Mouse (Mus musculus): ENCODE results near the gene Il12rb1. TPM values are rescaled to one million over a fixed set of nuclear protein-coding genes. Genes with fewer than 3 reads are reported as not detected.

Gene Il12rb1
- polyA plus RNA-seq, 1 experiment from 2014 or later: 0.22 TPM

GRCm38 (mm10) chr8:70853863-70854262 lies 45.6 kb downstream of the Il12rb1 start:
- ATAC-seq (ENCODE audit: insufficient read depth): no peak
- H3K4me2 ChIP-seq: no peak overlapping the region
- H3K36me3 ChIP-seq (replicated peaks): no peaks in the 10 kb centered on the region
- peaks cover 54% of the 10 kb centered on the region for H3K27me3 ChIP-seq
- no peak overlapping the region for H3K9ac ChIP-seq
- WGBS (ENCODE audit: insufficient replicate concordance): 30% methylated on average over 2 of the region's 2 CpGs
- no peaks in the 10 kb centered on the region for H3K9me3 ChIP-seq (replicated peaks)
- H3K4me1 ChIP-seq (replicated peaks): peaks cover 39% of the 10 kb centered on the region
- H3K27ac ChIP-seq (replicated peaks): no peak overlapping the region
- H3K4me3 ChIP-seq (replicated peaks): no peak overlapping the region

DNA sequence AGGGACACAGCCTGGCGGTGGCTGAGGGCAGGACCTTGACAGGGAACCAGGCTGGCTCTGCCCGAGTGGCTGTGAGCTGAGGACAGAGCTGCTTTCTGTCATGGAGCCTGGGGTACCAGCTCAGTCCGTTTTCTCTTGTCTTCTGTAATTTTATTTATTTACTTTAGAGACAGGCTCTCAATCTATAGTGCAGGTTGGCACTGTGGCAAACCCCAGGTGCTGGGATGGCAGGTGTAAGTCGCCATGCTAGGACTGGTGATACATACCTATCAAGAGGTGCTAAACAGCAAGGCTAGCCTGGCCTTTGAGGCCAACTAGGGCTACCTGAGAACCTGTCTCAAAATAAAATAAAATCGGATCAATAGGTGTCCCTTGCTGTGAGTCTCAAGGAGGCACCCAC lies 47.8 kb downstream of the Il12rb1 start:
- no peak overlapping the region for H3K4me3 ChIP-seq (replicated peaks)
- 55% methylated on average over 5 of the region's 5 CpGs for WGBS (ENCODE audit: insufficient replicate concordance)
- peak overlapping the region; percentile 86; the same call in 1 of the 2 replicates for H3K4me2 ChIP-seq
- H3K4me1 ChIP-seq (replicated peaks): peaks cover 43% of the 10 kb centered on the region
- H3K9me3 ChIP-seq (replicated peaks): no peaks in the 10 kb centered on the region
- no peaks in the 10 kb centered on the region for H3K36me3 ChIP-seq (replicated peaks)
- H3K9ac ChIP-seq: no peak overlapping the region
- no peak overlapping the region for H3K27ac ChIP-seq (replicated peaks)
- H3K27me3 ChIP-seq: peaks cover 68% of the 10 kb centered on the region
- ATAC-seq (ENCODE audit: insufficient read depth): no peak

DNA sequence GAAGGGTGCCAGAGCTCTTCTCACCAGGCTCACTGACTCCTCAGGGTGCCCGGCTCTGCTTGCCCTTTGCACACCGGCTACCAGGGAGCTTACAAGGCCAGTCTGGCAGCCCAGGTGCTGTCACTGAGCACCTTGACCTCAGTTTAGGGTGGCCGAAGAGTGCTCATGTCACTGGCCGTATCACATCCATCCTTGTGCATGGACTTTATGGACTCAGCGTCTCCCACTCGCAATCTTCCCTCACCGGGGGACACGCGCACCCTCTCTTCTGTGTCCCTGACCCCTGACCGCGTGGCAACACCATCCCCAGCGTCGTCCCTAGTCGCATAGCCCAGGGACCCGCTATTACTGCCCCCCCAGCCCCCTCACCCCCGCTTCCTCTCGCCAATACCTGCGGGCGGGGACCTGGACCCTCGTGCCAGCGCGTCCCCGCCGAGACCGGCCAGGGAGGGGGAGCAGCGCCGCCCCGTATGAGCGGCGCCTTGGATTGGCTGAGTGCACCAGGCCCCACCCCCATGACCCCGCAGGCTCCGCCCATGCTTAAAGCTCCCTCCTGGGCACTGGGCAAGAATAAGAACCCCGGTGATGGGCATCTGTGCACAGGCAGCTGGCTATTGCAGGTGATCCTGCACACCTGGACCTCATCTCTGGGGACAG lies 48.4 kb downstream of the Il12rb1 start:
- Histone ChIP-seq H3K4me1 (replicated peaks) (peaks cover 36% of the 10 kb centered on the region), H3K27ac (replicated peaks) (no peak overlapping the region), H3K9me3 (replicated peaks) (no peaks in the 10 kb centered on the region), H3K36me3 (replicated peaks) (no peaks in the 10 kb centered on the region), H3K27me3 (peaks cover 74% of the 10 kb centered on the region), H3K9ac (peak overlapping the region; percentile 35; the same call in 1 of the 2 replicates), H3K4me3 (replicated peaks) (peak overlapping the region; percentile 53), H3K4me2 (peak overlapping the region; percentile 86)
- 7% methylated on average over 29 of the region's 33 CpGs for WGBS (ENCODE audit: insufficient replicate concordance)
- ATAC-seq (ENCODE audit: insufficient read depth): peak; percentile 65; the same call in 1 of the 2 replicates

DNA sequence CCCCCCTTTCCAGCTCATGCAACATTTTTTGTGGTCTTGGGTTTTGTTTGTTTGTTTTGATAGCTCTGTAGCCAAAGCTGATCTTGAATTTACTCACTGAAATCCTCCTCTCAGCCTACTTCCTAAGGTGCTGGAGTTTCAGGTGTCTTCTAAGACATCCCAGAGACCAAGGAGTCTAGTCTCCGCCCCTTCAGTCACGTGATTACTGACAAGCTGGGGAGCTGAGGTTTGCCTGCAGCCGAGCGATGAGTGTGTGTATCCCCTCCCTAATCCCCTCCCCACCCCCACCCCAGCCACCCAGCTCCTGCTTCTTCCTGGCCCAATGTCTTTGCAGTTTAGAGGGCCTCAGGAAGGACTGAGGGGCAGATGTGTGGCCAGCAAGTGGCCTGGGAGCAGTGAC lies 49.3 kb downstream of the Il12rb1 start:
- Histone ChIP-seq H3K27me3 (peaks cover 79% of the 10 kb centered on the region), H3K4me3 (replicated peaks) (no peak overlapping the region), H3K4me1 (replicated peaks) (peaks cover 35% of the 10 kb centered on the region), H3K9me3 (replicated peaks) (no peaks in the 10 kb centered on the region), H3K9ac (no peak overlapping the region), H3K36me3 (replicated peaks) (no peaks in the 10 kb centered on the region), H3K4me2 (no peak overlapping the region), H3K27ac (replicated peaks) (no peak overlapping the region)
- no peak for ATAC-seq (ENCODE audit: insufficient read depth)
- WGBS (ENCODE audit: insufficient replicate concordance): 29% methylated on average over 4 of the region's 4 CpGs

DNA sequence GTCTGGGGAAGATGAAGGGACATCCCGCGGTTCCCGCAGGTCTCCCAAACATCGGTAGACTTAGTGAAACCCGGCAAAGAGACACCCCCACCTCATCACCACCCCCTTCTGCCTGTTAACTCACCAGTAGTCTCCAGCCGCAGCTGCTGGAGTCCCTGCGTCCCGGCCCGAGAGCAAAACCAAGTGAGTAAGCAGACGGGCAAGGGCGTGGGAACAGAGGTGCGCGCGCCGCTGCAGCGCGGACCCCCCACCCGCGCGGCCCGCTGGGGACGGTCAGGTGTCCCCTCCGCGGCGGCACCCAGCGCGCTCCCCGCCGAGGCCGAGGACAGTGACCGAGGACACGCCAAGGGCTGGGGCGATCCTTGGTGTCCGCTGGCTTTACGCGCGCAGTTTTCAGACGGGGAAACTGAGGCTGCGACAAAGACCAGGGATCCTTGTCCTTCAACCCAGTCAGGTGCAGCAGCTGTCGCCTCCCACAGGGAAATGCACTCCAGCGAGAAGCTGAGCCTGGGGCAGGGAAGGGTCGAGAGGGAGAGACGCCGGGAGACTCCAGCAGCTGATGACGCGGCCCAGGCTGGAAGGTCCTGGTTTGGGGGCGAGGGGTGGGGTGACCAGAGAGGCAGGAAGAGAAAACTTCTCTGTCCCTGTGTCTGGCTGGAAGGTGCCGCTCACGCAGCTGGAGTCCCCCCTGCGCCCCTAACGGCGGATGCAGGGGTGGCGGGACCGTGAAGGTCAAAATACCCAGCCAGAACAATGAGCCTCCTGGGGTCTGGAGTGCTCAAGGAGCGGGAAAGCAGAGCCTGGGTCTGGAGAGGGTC lies 54.8 kb downstream of the Il12rb1 start, which contains the start of gene Kcnn1:
Gene Kcnn1 (minus strand): TSS at position 435 of the 818 bp plus-strand sequence.
- ATAC-seq (ENCODE audit: insufficient read depth): no peak
- WGBS (ENCODE audit: insufficient replicate concordance): 2% methylated on average over 55 of the region's 55 CpGs
- peaks cover 3% of the 10 kb centered on the region for H3K36me3 ChIP-seq (replicated peaks)
- peak within 1 kb of the TSS; percentile 73 for H3K4me3 ChIP-seq (replicated peaks)
- H3K27me3 ChIP-seq: peaks cover 68% of the 10 kb centered on the region
- no peak within 1 kb of the TSS; the same call in 1 of the 2 replicates for H3K9ac ChIP-seq
- H3K9me3 ChIP-seq (replicated peaks): no peaks in the 10 kb centered on the region
- no peak within 1 kb of the TSS for H3K27ac ChIP-seq (replicated peaks)
- H3K4me1 ChIP-seq (replicated peaks): peaks cover 70% of the 10 kb centered on the region
- H3K4me2 ChIP-seq: peak within 1 kb of the TSS; percentile 82

GRCm38 (mm10) chr8:70863956-70864711 lies 55.9 kb downstream of the Il12rb1 start:
- WGBS (ENCODE audit: insufficient replicate concordance): 1% methylated on average over 46 of the region's 46 CpGs
- H3K9ac ChIP-seq: no peak overlapping the region; the same call in 1 of the 2 replicates
- no peaks in the 10 kb centered on the region for H3K9me3 ChIP-seq (replicated peaks)
- no peak overlapping the region for H3K27ac ChIP-seq (replicated peaks)
- no peak for ATAC-seq (ENCODE audit: insufficient read depth)
- peaks cover 63% of the 10 kb centered on the region for H3K27me3 ChIP-seq
- H3K36me3 ChIP-seq (replicated peaks): peaks cover 5% of the 10 kb centered on the region
- H3K4me3 ChIP-seq (replicated peaks): peak overlapping the region; percentile 73
- H3K4me2 ChIP-seq: peak overlapping the region; percentile 82
- peaks cover 71% of the 10 kb centered on the region for H3K4me1 ChIP-seq (replicated peaks)

DNA sequence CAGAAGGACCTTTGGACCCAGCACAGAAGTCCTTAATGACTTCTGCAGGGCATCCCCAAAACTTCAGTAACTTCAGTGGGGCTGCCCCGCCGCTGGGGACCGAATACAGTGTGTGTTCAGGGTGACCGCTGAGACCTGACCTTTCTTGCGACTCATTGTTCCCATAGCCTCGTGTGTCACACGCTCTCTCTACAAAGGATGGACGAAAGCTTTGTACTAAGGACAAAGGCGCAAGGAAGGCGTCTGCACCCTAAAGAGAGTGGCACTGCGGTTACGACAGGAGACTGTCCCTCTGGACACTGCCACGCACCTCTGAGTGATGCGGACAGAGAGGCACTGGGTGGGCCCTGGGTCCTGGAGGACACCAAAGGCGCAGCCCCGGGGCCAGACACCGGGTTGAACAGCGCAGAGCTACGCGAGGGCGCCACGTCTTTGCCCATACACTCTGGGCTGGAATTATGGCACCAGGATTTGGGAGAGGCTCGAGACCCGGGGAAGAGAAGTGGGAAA lies 56.5 kb downstream of the Il12rb1 start:
- no peak for ATAC-seq (ENCODE audit: insufficient read depth)
- no peak overlapping the region for H3K27ac ChIP-seq (replicated peaks)

DNA sequence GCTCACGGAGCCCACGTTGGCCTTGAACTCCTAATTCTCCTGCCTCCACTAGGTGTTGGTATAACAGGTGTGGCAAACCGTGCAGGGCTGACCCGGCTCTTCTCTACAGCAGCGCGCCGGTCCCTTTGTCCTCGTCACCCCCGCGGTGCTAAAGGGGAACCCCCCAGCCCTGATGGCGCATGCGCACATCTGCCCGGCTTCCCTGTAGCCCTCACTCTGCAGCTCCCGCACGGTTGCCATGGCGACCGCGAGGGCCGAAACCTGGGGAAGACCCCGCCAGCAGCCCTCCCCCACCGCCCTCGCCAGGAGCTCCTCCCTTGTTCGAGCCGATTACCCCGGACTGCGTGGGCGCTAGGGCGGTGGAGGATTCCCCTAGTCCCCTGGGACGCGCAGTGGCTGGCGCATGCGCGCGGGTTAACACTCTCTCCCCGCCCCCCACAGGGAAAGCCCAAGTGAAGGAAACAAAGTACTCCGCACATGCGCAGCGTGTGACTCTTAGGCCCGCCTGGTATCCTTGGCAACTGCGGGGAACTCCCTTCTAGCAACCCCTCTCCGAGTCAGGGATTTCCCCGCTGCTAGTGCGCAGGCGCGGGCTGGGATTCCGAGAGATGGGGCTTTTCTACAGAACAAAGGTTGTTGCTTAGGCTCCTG lies 57.2 kb downstream of the Il12rb1 start:
- Histone ChIP-seq H3K4me2 (peak overlapping the region; percentile 82), H3K9me3 (replicated peaks) (no peaks in the 10 kb centered on the region), H3K9ac (peak overlapping the region; percentile 67), H3K4me3 (replicated peaks) (peak overlapping the region; percentile 73), H3K27me3 (peaks cover 49% of the 10 kb centered on the region), H3K27ac (replicated peaks) (peak overlapping the region; percentile 83), H3K36me3 (replicated peaks) (peaks cover 5% of the 10 kb centered on the region), H3K4me1 (replicated peaks) (peaks cover 75% of the 10 kb centered on the region)
- WGBS (ENCODE audit: insufficient replicate concordance): under 1% methylated on average over 46 of the region's 46 CpGs
- ATAC-seq (ENCODE audit: insufficient read depth): peak; percentile 89

More for the DNA sequence above, 56.5 kb downstream of the Il12rb1 start:
- WGBS (ENCODE audit: insufficient replicate concordance): 2% methylated on average over 24 of the region's 24 CpGs
- H3K9me3 ChIP-seq (replicated peaks): no peaks in the 10 kb centered on the region
- H3K27me3 ChIP-seq: peaks cover 56% of the 10 kb centered on the region
- H3K4me1 ChIP-seq (replicated peaks): peaks cover 72% of the 10 kb centered on the region
- peak overlapping the region; percentile 82 for H3K4me2 ChIP-seq
- peak overlapping the region; percentile 67 for H3K9ac ChIP-seq
- H3K36me3 ChIP-seq (replicated peaks): peaks cover 5% of the 10 kb centered on the region
- peak overlapping the region; percentile 73 for H3K4me3 ChIP-seq (replicated peaks)

GRCm38 (mm10) chr8:70866001-70866520 lies 57.8 kb downstream of the Il12rb1 start:
- Histone ChIP-seq H3K4me1 (replicated peaks) (peaks cover 77% of the 10 kb centered on the region), H3K27me3 (peaks cover 44% of the 10 kb centered on the region), H3K4me2 (peak overlapping the region; percentile 82), H3K36me3 (replicated peaks) (peaks cover 5% of the 10 kb centered on the region), H3K9me3 (replicated peaks) (no peaks in the 10 kb centered on the region), H3K4me3 (replicated peaks) (peak overlapping the region; percentile 73), H3K27ac (replicated peaks) (peak overlapping the region; percentile 83), H3K9ac (peak overlapping the region; percentile 16; the same call in 1 of the 2 replicates)
- WGBS (ENCODE audit: insufficient replicate concordance): 10% methylated on average over 12 of the region's 12 CpGs
- 0 out of 2 replicates have a peak, but pooled peaks have one; percentile 6 for ATAC-seq (ENCODE audit: insufficient read depth)

DNA sequence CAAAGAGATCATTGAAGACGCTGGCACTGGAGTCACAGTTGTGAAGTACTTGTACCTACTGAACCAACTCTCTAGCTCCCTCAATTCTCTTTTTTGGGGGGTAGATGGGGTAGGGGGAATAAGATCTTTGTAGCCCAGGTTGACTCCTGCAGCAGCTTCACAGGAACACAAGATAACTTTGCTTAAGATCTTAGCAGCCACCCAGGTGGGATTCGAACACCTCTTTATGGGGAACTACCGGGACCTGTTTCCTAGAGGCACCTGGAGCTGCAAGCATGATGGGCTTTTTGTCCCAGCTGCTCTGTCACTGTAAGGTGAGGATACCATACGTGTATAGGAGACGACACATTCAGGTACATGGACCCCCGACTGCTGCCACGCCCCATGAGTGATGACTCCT lies 58.3 kb downstream of the Il12rb1 start:
- no peak overlapping the region; the same call in 1 of the 2 replicates for H3K4me3 ChIP-seq (replicated peaks)
- H3K36me3 ChIP-seq (replicated peaks): peaks cover 5% of the 10 kb centered on the region
- no peak overlapping the region for H3K9ac ChIP-seq
- H3K27me3 ChIP-seq: peaks cover 39% of the 10 kb centered on the region
- H3K4me2 ChIP-seq: peak overlapping the region; percentile 82
- WGBS (ENCODE audit: insufficient replicate concordance): 82% methylated on average over 7 of the region's 7 CpGs
- no peak for ATAC-seq (ENCODE audit: insufficient read depth)
- peaks cover 82% of the 10 kb centered on the region for H3K4me1 ChIP-seq (replicated peaks)
- no peaks in the 10 kb centered on the region for H3K9me3 ChIP-seq (replicated peaks)
- H3K27ac ChIP-seq (replicated peaks): peak overlapping the region; percentile 83
